Mouse (Mus musculus) liver, embryonic 14.5 days (tissue): Measurements from ENCODE around the gene Gm39566. TPM values are rescaled to one million over a fixed set of nuclear protein-coding genes. Genes with fewer than 3 reads are reported as not detected.

Experiments used
- ATAC-seq: fragments of 200-750 bp; cut with Nextera tagmentation; 2 replicates; pipeline ENCODE4 v1.8.0; 2017; ENCODE audit warnings: moderate number of reproducible peaks, mild to moderate bottlenecking, moderate library complexity; ENCODE audit not compliant: insufficient read depth
- DNase-seq, 3 experiments: peaks; one replicate each; pipeline ENCODE4 v3.0.0-alpha.2; 2012 to 2013; ENCODE audit warnings: low read depth in 3 of 3, low spot score in 3 of 3
- H3K27ac ChIP-seq: fragments of 300-500 bp; sonication (generic); 2 replicates; pipeline ENCODE4 v1.5.1; 2014; ENCODE audit warnings: moderate library complexity, mild to moderate bottlenecking, control low read depth, inconsistent platforms
- H3K27me3 ChIP-seq: fragments of 300-500 bp; sonication (generic); 2 replicates; pipeline ENCODE4 v1.6.1; 2014; ENCODE audit warnings: mild to moderate bottlenecking, low read length, moderate library complexity; ENCODE audit not compliant: control insufficient read depth, insufficient read depth
- H3K36me3 ChIP-seq: fragments of 300-500 bp; sonication (generic); replicated peaks from 2 replicates; pipeline ENCODE4 v1.6.1; 2014; ENCODE audit warnings: low read depth; ENCODE audit not compliant: control insufficient read depth, insufficient read depth
- H3K4me1 ChIP-seq, 2 experiments: fragments of 200-500 bp in 1 of 2; fragments of 300-500 bp in 1 of 2; sonication (generic) in 1 of 2; replicated peaks; 2 replicates each; pipeline ENCODE4 v1.6.1; 2012 to 2014; ENCODE audit warnings: antibody characterized with exemption in 1 of 2, inconsistent platforms in 1 of 2, low read length in 1 of 2; ENCODE audit not compliant: control insufficient read depth in 2 of 2, insufficient read depth in 2 of 2
- H3K4me2 ChIP-seq: fragments of 300-500 bp; sonication (generic); 2 replicates; pipeline ENCODE4 v1.6.1; 2014; ENCODE audit warnings: low read depth, mild to moderate bottlenecking, control low read depth, moderate library complexity
- H3K4me3 ChIP-seq, 2 experiments: fragments of 200-500 bp in 1 of 2; fragments of 300-500 bp in 1 of 2; sonication (generic) in 1 of 2; 2 replicates each; pipeline ENCODE4 v1.5.1; 2012 to 2014; ENCODE audit warnings: low read depth in 2 of 2, low read length in 2 of 2, mild to moderate bottlenecking in 2 of 2, control low read depth in 1 of 2, inconsistent platforms in 1 of 2, moderate library complexity in 1 of 2; ENCODE audit not compliant: insufficient read depth in 1 of 2
- H3K9ac ChIP-seq: fragments of 300-500 bp; sonication (generic); replicated peaks from 2 replicates; pipeline ENCODE4 v1.6.1; 2014; ENCODE audit warnings: mild to moderate bottlenecking, control low read depth, moderate library complexity
- H3K9me3 ChIP-seq: fragments of 300-500 bp; sonication (generic); 2 replicates; pipeline ENCODE4 v1.6.1; 2016; ENCODE audit warnings: low read length, mixed read lengths; ENCODE audit not compliant: control insufficient read depth
- CTCF ChIP-seq: IDR thresholded peaks from 2 replicates; pipeline ENCODE4 v1.5.1; 2016; ENCODE audit warnings: antibody characterized with exemption, low read depth, control low read depth
- EP300 ChIP-seq: IDR thresholded peaks from 2 replicates; pipeline ENCODE4 v1.6.1; 2016; ENCODE audit warnings: antibody characterized with exemption, low read depth
- WGBS: fragments of 180-500 bp; shearing (Covaris S2); extraction: QIAGEN DNeasy Blood & Tissue Kit; methylation state at CpG from one replicate; pipeline ENCODE4 v1.1.7; 2014; ENCODE audit not compliant: insufficient replicate concordance; 5-methylcytosine and 5-hydroxymethylcytosine counted together
- polyA plus RNA-seq, 2 experiments: library from polyadenylated mRNA; depleted of rRNA in 1 of 2; stranded (reverse) in 1 of 2; unstranded in 1 of 2; fragments of >200 nt; fragmentation: Nextera tagmentation in 1 of 2; extraction: Ambion mirVana in 1 of 2; gene quantifications; 2 replicates each; pipeline versions ENCODE4 v1.2.1 to v1.2.3; 2012 to 2014

Gm39566 gene
- polyA plus RNA-seq, 2 experiments = not detected

DNA sequence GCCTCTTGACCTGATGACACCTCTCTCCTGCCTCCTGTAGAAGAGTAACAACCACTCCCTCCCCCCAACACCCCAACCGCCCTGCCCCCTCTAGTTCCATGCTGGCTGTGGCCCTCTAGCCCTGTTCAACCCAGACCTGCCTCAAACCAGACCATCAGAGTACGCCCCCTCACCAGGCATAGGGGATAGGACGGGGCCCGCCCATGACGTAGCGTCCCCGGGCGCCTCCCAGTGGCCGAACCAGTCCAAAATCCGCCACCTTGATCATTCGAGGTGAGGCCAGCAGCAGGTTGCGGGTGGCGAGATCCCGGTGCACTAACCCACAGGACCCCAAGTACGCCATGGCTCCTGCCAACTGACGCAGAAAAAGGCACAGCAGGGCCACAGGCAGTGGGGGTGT, 40.2 kb upstream of the Gm39566 start:
- Histone ChIP-seq H3K27me3 (peaks cover 11% of the 10 kb centered on the region), H3K36me3 (peaks cover 13% of the 10 kb centered on the region), H3K9ac (peak overlapping the region; percentile 66; the same call in 1 of the 2 replicates), H3K4me2 (peak overlapping the region; percentile 86), H3K4me3 (peak overlapping the region in 1 of 2 experiments; percentile 37; a peak in 1 of 4 replicates), H3K4me1 (peaks cover 39 to 46% of the 10 kb centered on the region in 2 experiments), H3K9me3 (no peaks in the 10 kb centered on the region), H3K27ac (peak overlapping the region; percentile 99)
- 20% methylated on average over 16 of the region's 16 CpGs for WGBS
- no peak for TF ChIP-seq EP300
- peak; percentile 92 for TF ChIP-seq CTCF
- DNase-seq = no peak
- peak; percentile 19; the same call in 1 of the 2 replicates for ATAC-seq

DNA sequence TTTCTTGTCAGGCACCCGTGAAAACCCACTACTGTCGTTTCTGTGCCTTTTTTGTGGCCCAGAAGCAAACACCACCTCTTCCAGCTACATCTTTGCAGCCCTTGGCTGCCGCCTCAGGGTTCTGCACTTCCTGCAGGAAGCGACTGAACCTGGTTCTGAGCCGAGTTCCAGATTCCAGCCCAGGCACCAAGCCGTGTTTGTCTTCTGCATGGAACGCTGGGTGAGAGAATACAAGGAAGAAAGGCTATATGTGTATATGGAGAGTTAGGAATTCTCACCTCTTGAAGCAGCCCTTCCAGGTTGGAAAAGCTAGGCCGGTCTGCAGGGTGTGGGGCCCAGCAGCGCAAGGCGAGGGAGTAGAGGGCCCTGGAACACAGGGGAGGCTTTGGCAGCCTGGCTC, 39.6 kb upstream of the Gm39566 start:
- no peak for TF ChIP-seq CTCF
- no peak for TF ChIP-seq EP300
- ATAC-seq = no peak
- Histone ChIP-seq H3K27me3 (peaks cover 11% of the 10 kb centered on the region), H3K27ac (peak overlapping the region; percentile 99), H3K4me2 (peak overlapping the region; percentile 86), H3K36me3 (peaks cover 14% of the 10 kb centered on the region), H3K4me1 (peaks cover 39 to 50% of the 10 kb centered on the region in 2 experiments), H3K9ac (peak overlapping the region; percentile 66), H3K4me3 (peak overlapping the region; percentile 0 to 37; a peak in 2 of 4 replicates), H3K9me3 (no peaks in the 10 kb centered on the region)
- no peak for DNase-seq
- 52% methylated on average over 10 of the region's 10 CpGs for WGBS

DNA sequence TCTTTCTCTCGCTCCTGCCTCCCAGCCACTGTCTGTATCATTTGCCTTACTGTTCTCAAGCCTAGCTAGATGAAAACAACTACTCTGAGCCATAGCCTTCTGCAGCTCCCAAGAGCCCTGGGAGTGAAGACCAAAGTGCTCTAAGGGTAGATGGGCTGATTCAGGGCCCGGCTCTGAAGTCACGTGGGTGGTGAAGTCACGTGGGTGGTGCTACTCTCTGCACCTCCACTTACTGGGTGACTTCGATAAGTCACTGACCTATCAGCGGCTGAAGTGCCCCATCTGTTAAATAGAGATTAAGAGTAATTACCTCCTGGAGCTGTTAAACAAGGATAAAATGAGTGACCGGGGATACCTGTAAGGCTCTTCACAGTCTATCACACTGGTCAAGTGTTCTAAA, 38.9 kb upstream of the Gm39566 start:
- Histone ChIP-seq H3K4me2 (peak overlapping the region; percentile 86), H3K4me3 (peak overlapping the region; percentile 46 to 47), H3K4me1 (peaks cover 39 to 51% of the 10 kb centered on the region in 2 experiments), H3K27me3 (peaks cover 7% of the 10 kb centered on the region), H3K27ac (peak overlapping the region; percentile 99), H3K9me3 (no peaks in the 10 kb centered on the region), H3K9ac (peak overlapping the region; percentile 71), H3K36me3 (peaks cover 17% of the 10 kb centered on the region)
- peak; percentile 98 for DNase-seq
- ATAC-seq = peak; percentile 96
- TF ChIP-seq CTCF (no peak), EP300 (peak; percentile 97)
- 7% methylated on average over 7 of the region's 7 CpGs for WGBS

DNA sequence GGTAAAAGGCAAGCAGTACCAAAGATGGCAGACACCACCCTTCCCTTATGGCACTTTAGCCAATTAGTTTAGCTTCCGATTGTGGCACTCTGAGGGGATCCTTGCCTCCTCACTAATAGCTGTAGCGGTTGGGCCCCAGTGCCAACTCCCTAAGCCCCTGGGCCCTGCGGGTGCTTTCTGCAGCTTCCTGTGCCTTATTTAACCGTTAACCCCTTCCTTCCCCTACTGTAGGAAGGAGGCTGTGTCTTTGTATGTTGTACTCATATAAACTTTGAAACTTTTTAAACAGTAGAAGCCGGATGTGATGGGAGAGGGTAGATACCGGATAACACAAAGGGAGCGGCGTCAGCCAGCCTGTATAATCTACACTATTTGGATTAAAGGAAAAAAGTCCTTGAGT, 35.7 kb upstream of the Gm39566 start:
- Histone ChIP-seq H3K4me3 (no peak overlapping the region), H3K9ac (no peak overlapping the region), H3K27ac (peak overlapping the region; percentile 5), H3K9me3 (no peaks in the 10 kb centered on the region), H3K4me2 (no peak overlapping the region), H3K4me1 (peaks cover 57 to 68% of the 10 kb centered on the region in 2 experiments), H3K27me3 (no peaks in the 10 kb centered on the region), H3K36me3 (peaks cover 20% of the 10 kb centered on the region)
- DNase-seq (no peak), ATAC-seq (no peak)
- 49% methylated on average over 8 of the region's 8 CpGs for WGBS
- no peak for TF ChIP-seq CTCF
- TF ChIP-seq EP300 = no peak

DNA sequence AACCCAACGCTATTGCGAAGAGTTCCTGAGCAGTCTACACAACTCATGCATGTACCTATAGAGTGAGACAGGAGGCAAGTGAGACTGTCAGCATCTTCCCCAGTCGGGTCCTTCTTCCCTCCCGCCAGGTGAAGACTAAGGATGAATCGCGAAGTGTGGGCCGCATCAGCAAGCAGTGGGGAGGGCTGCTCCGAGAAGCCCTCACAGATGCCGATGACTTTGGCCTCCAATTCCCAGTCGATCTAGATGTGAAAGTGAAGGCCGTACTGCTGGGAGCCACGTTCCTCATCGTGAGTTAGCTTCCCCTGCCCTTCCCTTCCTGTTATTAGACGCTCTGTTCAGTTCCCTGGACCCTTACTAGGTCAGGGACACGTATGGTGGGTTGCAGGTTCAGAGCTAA, 34.8 kb upstream of the Gm39566 start:
- H3K9ac ChIP-seq = no peak overlapping the region
- DNase-seq (no peak), ATAC-seq (no peak)
- no peaks in the 10 kb centered on the region for H3K9me3 ChIP-seq
- H3K36me3 ChIP-seq = peaks cover 20% of the 10 kb centered on the region
- H3K27ac ChIP-seq = no peak overlapping the region
- H3K27me3 ChIP-seq = no peaks in the 10 kb centered on the region
- H3K4me3 ChIP-seq = no peak overlapping the region
- H3K4me1 ChIP-seq = peaks cover 55 to 66% of the 10 kb centered on the region in 2 experiments
- H3K4me2 ChIP-seq = no peak overlapping the region
- TF ChIP-seq EP300 (no peak), CTCF (no peak)
- WGBS = 84% methylated on average over 15 of the region's 15 CpGs
